Mouse (Mus musculus): ENCODE data around the gene Nme8. TPM values are rescaled to one million over a fixed set of nuclear protein-coding genes. Genes with fewer than 3 reads are reported as not detected.

Gene Nme8
- polyA plus RNA-seq, 1 experiment from 2014 or later: 0.88 TPM

Other genes with a start within 250 kb of the Nme8 start
- gene Epdr1, start 77.9 kb downstream of the Nme8 start, polyA plus RNA-seq (2015; fragmentation: Nextera tagmentation; extraction: Ambion mirVana): 30.4 and 33.5 TPM in 2 replicates
- 0.41 and 0.50 TPM in 2 replicates for gene Sfrp4, start 74.7 kb downstream of the Nme8 start, polyA plus RNA-seq (2015; fragmentation: Nextera tagmentation; extraction: Ambion mirVana)
- gene Gpr141, start 126.5 kb upstream of the Nme8 start, polyA plus RNA-seq (2015; fragmentation: Nextera tagmentation; extraction: Ambion mirVana): 0.46 and 1.1 TPM in 2 replicates

All from heart, embryonic 16.5 days (tissue).